Comparison of ENCODE assay signal across 31 mouse cellular contexts in genomic region chr6:12021480-12021879, GRCm38 (mm10).
"Had no signal": no experiment of that assay in that cellular context is flagged by ENCODE, and none has a peak within 500 bp of the region (broad histone marks: within the 10 kb centered on the region; RNA-seq: fewer than 3 reads in every experiment).

No protein-coding gene starts in this region.

- H3K27me3 ChIP-seq: limb, embryonic 12.5 days; limb, embryonic 13.5 days; limb, embryonic 15.5 days; liver, embryonic 12.5 days; liver, embryonic 13.5 days; liver, embryonic 15.5 days; lung, embryonic 15.5 days; megakaryocyte, embryonic 14.5 days; midbrain, embryonic 12.5 days; midbrain, embryonic 13.5 days; midbrain, embryonic 15.5 days had no signal

- H3K9ac ChIP-seq: limb, embryonic 12.5 days; limb, embryonic 13.5 days; limb, embryonic 15.5 days; liver, embryonic 12.5 days; liver, embryonic 13.5 days; liver, embryonic 14.5 days; liver, embryonic 15.5 days; liver, postnatal 0 days; lung, embryonic 14.5 days; lung, embryonic 15.5 days; midbrain, embryonic 12.5 days; midbrain, embryonic 13.5 days; midbrain, embryonic 15.5 days had no signal

- ATAC-seq: liver, embryonic 12.5 days; liver, postnatal 0 days; lung, postnatal 0 days; midbrain, embryonic 13.5 days; midbrain, embryonic 15.5 days; midbrain, embryonic 16.5 days had no signal

- H3K9me3 ChIP-seq: limb, embryonic 10.5 days; limb, embryonic 12.5 days; limb, embryonic 13.5 days; limb, embryonic 15.5 days; liver, embryonic 12.5 days; liver, embryonic 13.5 days; liver, embryonic 15.5 days; lung, embryonic 15.5 days; megakaryocyte, embryonic 14.5 days; midbrain, embryonic 10.5 days; midbrain, embryonic 12.5 days; midbrain, embryonic 13.5 days; midbrain, embryonic 15.5 days had no signal

- DNase-seq: left cerebral cortex, postnatal 4 days; liver; liver, embryonic 13.5 days; liver, postnatal 0 days; lung, adult 18-20 months; lung, adult 2 months; lung, embryonic 14.5 days; lung, postnatal 10 days; lung, postnatal 14 days; lung, postnatal 36 days; lung, postnatal 4 days; midbrain, embryonic 14.5 days had no signal

- H3K4me2 ChIP-seq: limb, embryonic 12.5 days; limb, embryonic 13.5 days; limb, embryonic 15.5 days; liver, embryonic 11.5 days; liver, embryonic 12.5 days; liver, embryonic 13.5 days; liver, embryonic 15.5 days; lung, embryonic 14.5 days; lung, embryonic 15.5 days; midbrain, embryonic 11.5 days; midbrain, embryonic 12.5 days; midbrain, embryonic 13.5 days; midbrain, embryonic 15.5 days had no signal

- H3K4me1 ChIP-seq: limb, embryonic 10.5 days; limb, embryonic 12.5 days; limb, embryonic 15.5 days; lung, embryonic 15.5 days; megakaryocyte, embryonic 14.5 days; midbrain, embryonic 10.5 days; midbrain, embryonic 12.5 days; midbrain, embryonic 13.5 days; midbrain, embryonic 15.5 days had no signal

- H3K4me3 ChIP-seq: limb, embryonic 10.5 days; limb, embryonic 12.5 days; limb, embryonic 13.5 days; limb, embryonic 15.5 days; liver, embryonic 12.5 days; liver, embryonic 13.5 days; liver, embryonic 15.5 days; lung, embryonic 15.5 days; megakaryocyte, embryonic 14.5 days; midbrain, embryonic 10.5 days; midbrain, embryonic 12.5 days; midbrain, embryonic 13.5 days; midbrain, embryonic 15.5 days; myocyte had no signal

- H3K27ac ChIP-seq: limb, embryonic 10.5 days; limb, embryonic 12.5 days; limb, embryonic 13.5 days; limb, embryonic 15.5 days; liver, embryonic 12.5 days; liver, embryonic 13.5 days; liver, embryonic 14.5 days; liver, embryonic 15.5 days; lung, embryonic 15.5 days; macrophage; midbrain, embryonic 10.5 days; midbrain, embryonic 12.5 days; midbrain, embryonic 13.5 days; midbrain, embryonic 15.5 days had no signal

- H3K36me3 ChIP-seq: liver, embryonic 13.5 days; liver, embryonic 15.5 days; midbrain, embryonic 15.5 days had no signal
